In genomic region chr5:20470466-20470865, GRCm38 (mm10) we compare ENCODE assay signal across 7 mouse cellular contexts.
A peak's percentile ranks its signal among the peaks of the same experiment; 100 is the strongest.
DNase-seq lines count a peak whose midpoint lies in the region; ATAC-seq and TF ChIP-seq lines count a peak whose summit lies in the region.

No protein-coding gene starts in this region.

- H3K4me1 ChIP-seq in ES-E14 (ENCODE audit: control insufficient read depth in 2 of 2, insufficient read depth in 2 of 2, low read length in 2 of 2, poor library complexity in 1 of 2): peaks cover 3 to 5% of the 10 kb centered on the region in 2 experiments; a peak in 2 of 4 replicates

- H3K27ac ChIP-seq in ES-E14 (ENCODE audit: insufficient read depth, low read depth, low read length, poor library complexity, severe bottlenecking): no peak overlapping the region; the same call in 1 of the 2 replicates

- DNase-seq in left cerebral cortex, postnatal 4 days: peak; percentile 10
- no peak for DNase-seq in left cerebral cortex, adult 9 months (ENCODE audit: low spot score in 2 of 2)
- DNase-seq in ES-E14 (ENCODE audit: low read depth, low spot score): peak; percentile 15
- DNase-seq in c-Kit-positive CD71-positive TER-119-negative erythroid progenitor cells, embryonic 14.5 days (ENCODE audit: low read depth): peak; percentile 5
- DNase-seq in lung, adult 18-20 months: peak; percentile 24 to 30
- DNase-seq in testis, postnatal 10 days (ENCODE audit: low spot score): peak; percentile 50

- H3K9me3 ChIP-seq in ES-E14 (ENCODE audit: control insufficient read depth, insufficient read depth, low read depth, low read length): peaks cover 5% of the 10 kb centered on the region; the same call in 1 of the 2 replicates

- ATAC-seq in cerebellum, adult (ENCODE audit: insufficient number of reproducible peaks, low FRiP score, low TSS enrichment): no peak

- H3K4me3 ChIP-seq in ES-E14 (ENCODE audit: insufficient read depth in 1 of 2, low read depth in 1 of 2, low read length in 2 of 2, poor library complexity in 1 of 2, severe bottlenecking in 1 of 2): no peak overlapping the region

- no peaks in the 10 kb centered on the region for H3K36me3 ChIP-seq in ES-E14 (ENCODE audit: control insufficient read depth, insufficient read depth, low read length, poor library complexity, severe bottlenecking)

- in situ Hi-C loops in ES-E14 (cut with MboI; ENCODE audit: low sequenced_read_pairs in 2 of 2, unreplicated experiment in 2 of 2): no loop called here

- intact Hi-C loops in left cerebral cortex, postnatal 4 days (cut with DNase I): no loop called here

- no peak overlapping the region for H3K9ac ChIP-seq in ES-E14 (ENCODE audit: insufficient read depth, low read depth, low read length, poor library complexity, severe bottlenecking)

TF ChIP-seq in ES-E14, 5 proteins besides CTCF, POLR2A, EP300 and RAD21:
- TF ChIP-seq MAFK (IDR thresholded peaks at IDR 0.05; ENCODE audit: insufficient read depth, low read depth, low read length) (no peak), HCFC1 (IDR thresholded peaks at IDR 0.05; ENCODE audit: borderline replicate concordance, insufficient read depth, low read length) (no peak)

Comparison
In these comparisons a context has a peak if more than half of its experiments do, and no peak if none do; other contexts are left out.
1. DNase-seq: peak in left cerebral cortex, postnatal 4 days (single experiment), ES-E14 (single experiment), c-Kit-positive CD71-positive TER-119-negative erythroid progenitor cells, embryonic 14.5 days (single experiment), lung, adult 18-20 months (2 of 2) and testis, postnatal 10 days (single experiment); none in left cerebral cortex, adult 9 months (0 of 2).